Mouse (Mus musculus) kidney, embryonic 15.5 days (tissue): Measurements from ENCODE around the gene Ttll5. TPM values are rescaled to one million over a fixed set of nuclear protein-coding genes. Genes with fewer than 3 reads are reported as not detected.

ENCODE experiments used
- ATAC-seq: fragments of 200-750 bp; cut with Nextera tagmentation; replicated peaks from 2 replicates; pipeline ENCODE4 v1.8.0; 2017; ENCODE audit warnings: moderate TSS enrichment; ENCODE audit not compliant: low FRiP score
- H3K27ac ChIP-seq: fragments of 300-500 bp; sonication (generic); 2 replicates; pipeline ENCODE4 v1.5.1; 2015; ENCODE audit warnings: mild to moderate bottlenecking, inconsistent platforms
- H3K27me3 ChIP-seq: fragments of 300-500 bp; sonication (generic); 2 replicates; pipeline ENCODE4 v1.6.1; 2015; ENCODE audit warnings: inconsistent platforms
- H3K36me3 ChIP-seq: fragments of 300-500 bp; sonication (generic); 2 replicates; pipeline ENCODE4 v1.6.1; 2015; ENCODE audit warnings: inconsistent platforms
- H3K4me1 ChIP-seq: fragments of 300-500 bp; sonication (generic); 2 replicates; pipeline ENCODE4 v1.6.1; 2015; ENCODE audit warnings: inconsistent platforms
- H3K4me2 ChIP-seq: fragments of 300-500 bp; sonication (generic); 2 replicates; pipeline ENCODE4 v1.6.1; 2015; ENCODE audit warnings: moderate library complexity, mild to moderate bottlenecking, inconsistent platforms
- H3K4me3 ChIP-seq: fragments of 300-500 bp; sonication (generic); replicated peaks from 2 replicates; pipeline ENCODE4 v1.5.1; 2015; ENCODE audit warnings: mild to moderate bottlenecking, inconsistent platforms
- H3K9ac ChIP-seq: fragments of 300-500 bp; sonication (generic); 2 replicates; pipeline ENCODE4 v1.6.1; 2015; ENCODE audit warnings: mild to moderate bottlenecking, inconsistent platforms
- H3K9me3 ChIP-seq: fragments of 300-500 bp; sonication (generic); replicated peaks from 2 replicates; pipeline ENCODE4 v1.6.1; 2016; ENCODE audit warnings: inconsistent platforms
- WGBS: fragments of 180-500 bp; shearing (Covaris S2); methylation state at CpG from one replicate; pipeline ENCODE4 v1.1.7; 2015; ENCODE audit warnings: mixed read lengths; 5-methylcytosine and 5-hydroxymethylcytosine counted together
- polyA plus RNA-seq: library from polyadenylated mRNA; unstranded; fragments of >200 nt; fragmentation: Nextera tagmentation; extraction: Ambion mirVana; gene quantifications from 2 replicates; pipeline ENCODE4 v1.2.1, GENCODE M21; 2015

Ttll5 gene
- polyA plus RNA-seq, 1 experiment from 2014 or later = 13.0 TPM

DNA sequence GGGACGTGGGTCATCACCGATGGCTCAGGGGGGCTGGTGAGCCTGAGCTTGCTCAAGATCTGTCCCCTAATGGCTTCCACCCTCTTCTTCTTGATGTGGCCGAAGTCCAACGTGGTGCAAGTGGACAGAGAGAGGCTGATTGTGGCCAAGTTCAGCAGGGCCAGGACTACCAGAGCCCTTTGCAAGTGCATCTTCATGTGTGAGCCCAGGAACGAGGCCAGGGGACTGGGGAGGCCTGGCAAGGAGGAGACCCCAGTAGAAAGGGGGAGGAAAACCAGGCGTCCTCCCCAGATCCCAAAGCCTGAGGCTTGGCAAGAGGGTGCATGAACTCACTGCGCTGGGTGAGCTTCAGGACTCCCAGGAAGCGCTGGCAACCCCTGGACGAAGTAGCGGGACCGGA, 253.3 kb downstream of the Ttll5 start:
- H3K27ac ChIP-seq = peak overlapping the region; percentile 92
- H3K9me3 ChIP-seq = no peaks in the 10 kb centered on the region
- peak overlapping the region; percentile 63 for H3K9ac ChIP-seq
- peak overlapping the region; percentile 55 for H3K4me3 ChIP-seq
- H3K4me2 ChIP-seq = peak overlapping the region; percentile 82
- H3K36me3 ChIP-seq = no peaks in the 10 kb centered on the region
- 16% methylated on average over 11 of the region's 11 CpGs for WGBS
- peaks cover 14% of the 10 kb centered on the region; the same call in 1 of the 2 replicates for H3K27me3 ChIP-seq
- ATAC-seq = no peak
- H3K4me1 ChIP-seq = peaks cover 35% of the 10 kb centered on the region

DNA sequence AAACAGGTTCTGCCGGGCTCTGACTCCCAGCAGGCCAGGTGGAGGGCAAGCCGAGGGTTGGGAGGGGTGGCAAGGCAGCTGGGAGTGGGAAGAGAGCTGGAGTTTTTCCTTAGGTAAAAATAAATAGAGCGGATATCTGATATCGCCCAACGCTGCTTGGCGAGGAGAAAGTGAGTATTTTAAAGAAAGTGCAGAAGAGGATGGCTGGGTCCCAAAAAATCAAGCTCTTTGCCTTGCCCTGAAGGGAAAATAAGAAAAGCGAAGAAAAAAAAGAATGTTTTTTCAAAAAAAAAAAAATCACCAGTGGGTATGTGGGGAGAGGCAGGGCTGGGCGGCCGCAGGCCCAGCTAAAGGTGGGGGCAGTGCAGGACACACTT, 253.7 kb downstream of the Ttll5 start:
- Histone ChIP-seq H3K36me3 (no peaks in the 10 kb centered on the region), H3K4me1 (peaks cover 39% of the 10 kb centered on the region), H3K9ac (peak overlapping the region; percentile 63), H3K27ac (peak overlapping the region; percentile 92), H3K4me3 (peak overlapping the region; percentile 55), H3K9me3 (no peaks in the 10 kb centered on the region), H3K4me2 (peak overlapping the region; percentile 82), H3K27me3 (peaks cover 14% of the 10 kb centered on the region; the same call in 1 of the 2 replicates)
- whole genome bisulfite sequencing = 8% methylated on average over 9 of the region's 9 CpGs
- no peak for ATAC-seq

DNA sequence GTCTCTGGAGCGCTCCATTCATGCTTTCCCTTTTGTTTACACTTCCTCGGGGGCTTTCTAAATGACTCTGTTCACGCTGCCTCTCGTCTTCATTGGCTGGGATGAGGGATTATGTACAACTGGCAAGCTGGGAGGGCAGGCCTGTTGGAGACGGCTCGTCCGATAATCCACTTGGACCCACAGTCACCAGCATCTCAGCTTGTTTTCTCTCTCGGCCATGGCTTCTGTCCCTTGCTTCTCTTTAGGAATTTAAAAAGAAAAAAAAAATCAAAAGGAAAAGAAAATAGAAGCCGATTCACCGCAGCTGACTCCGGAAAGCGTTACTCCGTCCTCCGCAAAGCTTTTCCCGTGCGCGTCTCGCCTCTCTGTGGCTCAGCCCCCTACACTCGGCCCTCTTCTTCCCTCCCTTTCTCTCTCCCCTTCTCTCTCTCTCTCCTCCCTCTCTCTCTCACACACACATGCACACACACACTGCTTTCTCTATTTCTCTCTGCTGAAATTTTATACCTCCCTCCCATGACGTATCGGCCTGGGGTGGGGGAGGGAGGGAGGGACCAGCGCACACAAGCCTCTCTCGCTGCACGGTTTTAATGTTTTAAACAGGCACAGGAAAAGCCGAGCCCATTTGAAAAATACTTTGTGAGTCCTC, 254.2 kb downstream of the Ttll5 start, which contains the start of gene Tgfb3:
TSS of gene Tgfb3 (minus strand) at position 489 of the 649 bp plus-strand sequence.
- H3K27me3 ChIP-seq = peaks cover 14% of the 10 kb centered on the region; the same call in 1 of the 2 replicates
- peak within 1 kb of the TSS; percentile 82 for H3K4me2 ChIP-seq
- peaks cover 42% of the 10 kb centered on the region for H3K4me1 ChIP-seq
- peak within 1 kb of the TSS; percentile 55 for H3K4me3 ChIP-seq
- H3K9ac ChIP-seq = peak within 1 kb of the TSS; percentile 63
- no peaks in the 10 kb centered on the region for H3K9me3 ChIP-seq
- H3K36me3 ChIP-seq = no peaks in the 10 kb centered on the region
- peak within 1 kb of the TSS; percentile 92 for H3K27ac ChIP-seq
- ATAC-seq = peak; percentile 79
- under 1% methylated on average over 25 of the region's 25 CpGs for WGBS

DNA sequence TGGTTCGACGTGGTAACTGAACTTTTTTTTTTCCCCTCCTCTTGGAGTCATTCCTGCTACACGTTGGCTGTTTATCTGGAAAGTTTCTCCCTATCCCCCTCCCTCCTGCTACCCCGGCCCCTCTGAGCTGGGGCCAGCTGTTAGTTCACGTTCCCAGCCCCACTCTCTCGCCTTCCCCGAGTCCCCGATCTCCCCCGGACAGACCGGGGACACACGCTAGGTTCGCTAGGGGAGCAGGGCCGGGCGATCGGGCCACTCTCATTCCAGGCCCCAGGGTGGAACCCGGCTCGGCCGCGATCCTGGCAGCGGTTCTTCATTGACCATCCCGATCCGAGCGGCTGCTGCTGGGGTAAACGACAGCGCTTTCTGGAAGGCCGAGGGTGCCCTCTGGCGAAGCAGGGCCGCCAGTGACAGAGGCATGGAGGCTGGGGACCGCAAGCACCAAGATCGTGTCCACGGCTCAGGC, 254.8 kb downstream of the Ttll5 start:
- Histone ChIP-seq H3K36me3 (no peaks in the 10 kb centered on the region), H3K27me3 (peaks cover 14% of the 10 kb centered on the region; the same call in 1 of the 2 replicates), H3K4me3 (peak overlapping the region; percentile 55), H3K4me1 (peaks cover 42% of the 10 kb centered on the region), H3K27ac (peak overlapping the region; percentile 92), H3K4me2 (peak overlapping the region; percentile 82), H3K9ac (peak overlapping the region; percentile 63), H3K9me3 (no peaks in the 10 kb centered on the region)
- ATAC-seq = peak; percentile 78
- WGBS = under 1% methylated on average over 31 of the region's 31 CpGs

DNA sequence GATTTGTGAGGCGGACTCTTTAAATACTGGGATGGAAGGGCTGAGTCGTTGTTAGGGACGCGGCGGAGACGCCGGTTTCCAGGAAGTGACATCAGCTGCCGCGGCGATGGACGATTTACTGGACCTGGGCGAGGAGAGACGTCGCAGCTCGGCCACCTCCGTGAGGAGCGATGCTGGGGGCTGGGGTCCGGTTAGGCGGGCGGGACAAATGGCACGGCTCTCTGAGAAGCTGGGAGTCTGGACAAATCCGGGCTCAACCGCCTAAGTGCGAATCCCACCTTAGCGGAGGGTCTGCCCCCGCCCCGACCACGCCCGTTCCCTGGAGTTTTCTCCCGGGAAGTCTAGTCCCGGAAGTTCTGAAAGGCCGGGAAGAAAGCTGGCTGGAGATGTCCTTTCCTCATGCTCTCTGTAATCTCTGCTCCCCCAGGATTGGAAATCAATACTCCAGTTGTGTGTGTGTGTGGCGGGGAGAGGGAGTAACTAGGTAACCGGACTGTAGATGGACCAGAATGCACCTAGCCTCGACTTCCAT, 258.1 kb downstream of the Ttll5 start, which contains the start of gene Ift43:
TSS of gene Ift43 (plus strand) at position 61 of the 532 bp plus-strand sequence.
- peak; percentile 61 for ATAC-seq
- Histone ChIP-seq H3K9ac (peak within 1 kb of the TSS; percentile 61), H3K4me2 (peak within 1 kb of the TSS; percentile 80), H3K27ac (peak within 1 kb of the TSS; percentile 32; the same call in 1 of the 2 replicates), H3K9me3 (no peaks in the 10 kb centered on the region), H3K4me1 (peaks cover 18% of the 10 kb centered on the region), H3K4me3 (peak within 1 kb of the TSS; percentile 62), H3K36me3 (peaks cover 19% of the 10 kb centered on the region), H3K27me3 (peaks cover 7% of the 10 kb centered on the region; the same call in 1 of the 2 replicates)
- under 1% methylated on average over 35 of the region's 35 CpGs for WGBS

DNA sequence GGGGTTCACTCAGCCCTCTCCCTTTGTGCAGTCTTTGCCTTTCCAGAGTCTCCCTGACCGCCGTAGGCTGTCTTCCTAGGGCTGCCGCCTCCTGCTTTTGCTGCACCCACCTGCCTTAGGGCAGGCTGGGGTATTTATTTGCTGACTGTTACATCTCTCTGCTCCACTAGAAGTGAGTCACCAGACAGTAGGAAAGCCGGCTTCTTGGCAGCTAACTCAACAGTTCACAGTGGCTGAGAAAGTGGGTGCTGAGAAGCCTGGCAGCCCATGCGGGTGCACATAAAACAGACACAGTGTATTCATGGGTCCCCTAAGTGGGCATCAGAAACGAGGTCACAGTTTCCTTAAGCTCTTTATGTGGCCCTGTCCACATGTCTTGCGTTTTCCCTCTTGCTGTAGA, 261.4 kb downstream of the Ttll5 start:
- peaks cover 7% of the 10 kb centered on the region for H3K4me1 ChIP-seq
- peaks cover 4% of the 10 kb centered on the region; the same call in 1 of the 2 replicates for H3K27me3 ChIP-seq
- WGBS = 88% methylated on average over 7 of the region's 7 CpGs
- no peaks in the 10 kb centered on the region for H3K9me3 ChIP-seq
- H3K36me3 ChIP-seq = peaks cover 34% of the 10 kb centered on the region
- H3K4me3 ChIP-seq = no peak overlapping the region
- no peak overlapping the region for H3K9ac ChIP-seq
- no peak overlapping the region for H3K4me2 ChIP-seq
- H3K27ac ChIP-seq = no peak overlapping the region
- no peak for ATAC-seq

DNA sequence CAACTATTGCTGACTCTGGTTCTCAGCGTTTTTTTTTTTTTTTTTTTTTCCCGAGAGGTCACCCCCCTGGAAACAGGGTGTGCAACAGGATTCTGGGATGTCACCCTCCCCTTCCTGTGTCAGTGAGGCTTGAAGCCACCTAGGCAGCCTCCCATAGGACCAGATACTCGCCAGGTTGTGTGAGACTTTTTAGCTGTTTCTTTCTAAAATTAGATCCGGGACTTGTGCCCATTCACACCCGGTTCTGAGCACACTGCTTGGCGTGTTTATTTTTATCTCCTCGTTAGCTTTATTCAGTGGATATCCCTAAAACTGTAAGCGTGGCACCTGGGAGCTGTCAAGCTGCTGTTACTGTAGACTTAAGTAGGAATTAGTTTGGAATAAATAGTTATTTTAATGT, 262.1 kb downstream of the Ttll5 start:
- H3K27me3 ChIP-seq = no peaks in the 10 kb centered on the region
- H3K36me3 ChIP-seq = peaks cover 34% of the 10 kb centered on the region
- no peaks in the 10 kb centered on the region for H3K9me3 ChIP-seq
- H3K9ac ChIP-seq = no peak overlapping the region
- H3K4me1 ChIP-seq = peaks cover 12% of the 10 kb centered on the region
- 80% methylated on average over 8 of the region's 8 CpGs for WGBS
- H3K4me3 ChIP-seq = no peak overlapping the region
- ATAC-seq = no peak
- no peak overlapping the region for H3K27ac ChIP-seq
- no peak overlapping the region for H3K4me2 ChIP-seq

DNA sequence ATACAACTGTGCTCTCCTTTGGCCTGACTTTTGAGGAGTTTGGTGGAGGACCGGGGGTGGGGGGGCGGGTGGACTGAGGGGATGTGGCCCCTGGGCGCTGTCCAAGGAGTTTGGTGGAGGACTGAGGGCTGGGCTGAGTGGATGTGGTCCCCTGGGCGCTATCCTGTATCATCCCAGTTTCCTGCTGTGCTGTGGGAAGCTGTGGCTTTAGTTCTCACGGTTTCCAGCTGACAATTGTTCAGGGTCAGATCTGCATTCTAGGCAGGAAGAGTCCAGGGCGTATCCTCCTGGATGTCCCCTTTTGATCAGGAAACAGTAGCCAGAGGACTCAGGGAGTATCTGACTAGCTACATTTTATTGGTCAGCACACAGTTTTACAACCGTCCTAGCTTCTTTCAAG, 263.6 kb downstream of the Ttll5 start:
- Histone ChIP-seq H3K27me3 (no peaks in the 10 kb centered on the region), H3K9ac (no peak overlapping the region), H3K4me1 (peaks cover 20% of the 10 kb centered on the region), H3K36me3 (peaks cover 34% of the 10 kb centered on the region), H3K4me2 (no peak overlapping the region), H3K9me3 (no peaks in the 10 kb centered on the region), H3K27ac (peak overlapping the region; percentile 18; the same call in 1 of the 2 replicates), H3K4me3 (no peak overlapping the region)
- no peak for ATAC-seq
- WGBS = 60% methylated on average over 7 of the region's 7 CpGs

DNA sequence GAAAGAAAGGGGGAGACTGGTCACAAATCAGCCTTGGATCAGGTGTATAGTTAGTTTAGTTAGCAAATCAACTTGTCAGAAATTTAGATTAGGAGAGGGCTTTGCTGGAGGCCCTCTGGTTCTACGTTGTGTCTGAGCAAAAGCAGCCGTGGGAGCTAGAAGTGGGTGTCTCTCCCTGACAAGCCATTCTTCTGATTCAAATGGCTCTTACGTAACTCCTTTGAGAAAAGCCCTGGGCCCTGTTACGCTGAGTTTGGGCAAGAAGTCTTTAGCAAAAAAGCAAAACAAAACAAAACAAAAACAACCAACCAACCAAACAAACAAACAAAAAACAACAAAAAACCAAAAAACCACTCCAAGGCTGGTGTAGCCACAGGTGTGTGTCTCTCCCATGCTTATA, 266.3 kb downstream of the Ttll5 start:
- Histone ChIP-seq H3K4me3 (no peak overlapping the region), H3K27ac (no peak overlapping the region), H3K4me1 (peaks cover 16% of the 10 kb centered on the region), H3K9me3 (no peaks in the 10 kb centered on the region), H3K36me3 (peaks cover 29% of the 10 kb centered on the region), H3K9ac (no peak overlapping the region), H3K27me3 (no peaks in the 10 kb centered on the region), H3K4me2 (no peak overlapping the region)
- ATAC-seq = no peak
- WGBS = 79% methylated on average over 4 of the region's 4 CpGs

DNA sequence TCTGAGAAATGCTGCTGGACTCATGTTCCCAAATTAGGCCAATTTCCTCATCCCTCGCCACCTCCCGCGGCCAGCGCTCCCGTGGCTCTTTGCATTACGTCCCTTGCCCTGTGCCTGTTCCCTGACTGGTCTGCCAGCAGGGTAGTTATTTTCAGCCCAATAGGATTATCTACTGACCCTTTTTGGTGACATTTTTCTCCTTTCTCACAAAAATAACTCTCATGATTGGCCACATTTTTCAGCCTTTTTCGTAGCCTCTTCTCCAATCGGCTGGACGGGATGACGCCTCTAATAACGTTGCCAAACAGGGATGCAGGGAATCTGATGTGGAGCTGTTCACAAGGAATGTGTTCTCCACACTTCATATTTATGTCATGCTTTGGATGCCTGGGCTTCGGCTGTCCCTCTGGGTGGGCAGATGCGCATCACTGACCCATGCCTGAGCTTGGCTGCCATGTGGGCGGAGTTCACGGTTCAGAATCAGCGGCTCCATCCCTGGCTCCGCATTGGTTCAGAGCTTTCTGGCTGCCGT, 267.2 kb downstream of the Ttll5 start:
- WGBS = 39% methylated on average over 18 of the region's 18 CpGs
- Histone ChIP-seq H3K27me3 (no peaks in the 10 kb centered on the region), H3K4me3 (no peak overlapping the region), H3K36me3 (peaks cover 22% of the 10 kb centered on the region; the same call in 1 of the 2 replicates), H3K9me3 (no peaks in the 10 kb centered on the region), H3K4me1 (peaks cover 16% of the 10 kb centered on the region), H3K4me2 (peak overlapping the region; percentile 41), H3K9ac (no peak overlapping the region), H3K27ac (no peak overlapping the region)
- peak; percentile 73 for ATAC-seq

DNA sequence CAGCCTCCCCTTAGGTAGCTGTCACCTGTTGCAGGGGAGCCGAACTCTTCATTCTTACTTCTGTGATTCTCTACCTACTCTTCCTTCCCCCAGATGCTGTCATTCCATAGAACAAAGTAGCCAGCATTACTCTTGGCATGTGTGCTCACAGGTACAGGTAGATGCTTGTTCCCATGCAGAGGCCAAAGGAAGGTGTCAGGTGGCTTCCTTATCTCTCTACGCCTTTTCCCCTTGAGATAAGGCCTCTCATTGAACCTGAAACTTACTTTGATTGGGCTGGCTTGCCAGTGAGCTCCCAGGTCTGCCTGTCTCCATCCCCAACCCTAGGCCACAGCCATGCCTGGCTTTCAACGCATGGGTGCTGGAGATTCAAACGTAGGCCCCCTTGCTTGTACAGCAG, 269.6 kb downstream of the Ttll5 start:
- Histone ChIP-seq H3K36me3 (peaks cover 14% of the 10 kb centered on the region; the same call in 1 of the 2 replicates), H3K4me3 (no peak overlapping the region), H3K4me2 (no peak overlapping the region), H3K4me1 (peaks cover 16% of the 10 kb centered on the region), H3K27ac (no peak overlapping the region), H3K9ac (no peak overlapping the region), H3K27me3 (no peaks in the 10 kb centered on the region), H3K9me3 (no peaks in the 10 kb centered on the region)
- no peak for ATAC-seq
- WGBS = 90% methylated on average over 4 of the region's 4 CpGs

DNA sequence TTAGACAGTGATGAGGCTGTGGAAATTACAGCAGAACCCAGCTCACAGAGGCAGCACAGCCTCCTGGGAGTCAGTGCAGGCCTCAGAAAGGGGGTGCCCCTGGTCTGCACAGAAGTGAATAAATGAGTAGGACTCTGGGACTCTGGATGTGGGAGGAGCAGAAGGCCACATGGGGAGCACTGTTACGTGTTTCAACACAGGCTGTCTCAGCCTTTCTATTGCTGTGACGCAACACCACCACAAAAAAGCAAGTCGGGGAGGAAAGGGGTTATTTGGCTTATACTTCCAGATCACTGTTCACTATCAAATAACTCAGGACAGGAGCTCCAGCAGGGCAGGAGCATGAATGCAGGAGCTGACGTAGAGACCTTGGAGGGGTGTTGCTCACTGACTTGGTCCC, 271.3 kb downstream of the Ttll5 start:
- no peak overlapping the region for H3K27ac ChIP-seq
- no peak overlapping the region for H3K9ac ChIP-seq
- ATAC-seq = no peak
- 0 out of 2 replicates have a peak, but pooled peaks cover 3% of the 10 kb centered on the region for H3K36me3 ChIP-seq
- no peaks in the 10 kb centered on the region for H3K27me3 ChIP-seq
- H3K4me2 ChIP-seq = no peak overlapping the region
- H3K9me3 ChIP-seq = no peaks in the 10 kb centered on the region
- H3K4me3 ChIP-seq = no peak overlapping the region
- 90% methylated on average over 4 of the region's 4 CpGs for WGBS
- peaks cover 16% of the 10 kb centered on the region for H3K4me1 ChIP-seq
